Mouse (Mus musculus): ENCODE measurements around the gene Pdzph1.

Pdzph1 gene

GRCm38 (mm10) chr17:58991275-58991674 is at the start of gene Pdzph1:
Gene Pdzph1, minus strand, starts transcription at chr17:58991375.
- no peak for DNase-seq (ENCODE audit: low spot score)

GRCm38 (mm10) chr17:59039754-59040153 is 48.6 kb upstream of the Pdzph1 start:
- DNase-seq (ENCODE audit: low spot score) = peak; percentile 69

GRCm38 (mm10) chr17:59033445-59033844 is 42.3 kb upstream of the Pdzph1 start:
- DNase-seq (ENCODE audit: low spot score) = no peak

GRCm38 (mm10) chr17:59026336-59026735 is 35.2 kb upstream of the Pdzph1 start:
- no peak for DNase-seq (ENCODE audit: low spot score)

GRCm38 (mm10) chr17:59024502-59024901 is 33.3 kb upstream of the Pdzph1 start:
- DNase-seq (ENCODE audit: low spot score) = no peak

GRCm38 (mm10) chr17:59023971-59024370 is 32.8 kb upstream of the Pdzph1 start:
- DNase-seq (ENCODE audit: low spot score) = no peak

GRCm38 (mm10) chr17:59018666-59019065 is 27.5 kb upstream of the Pdzph1 start:
- no peak for DNase-seq (ENCODE audit: low spot score)

GRCm38 (mm10) chr17:59013091-59013459 is 21.9 kb upstream of the Pdzph1 start, which contains the start of gene Nudt12:
Gene Nudt12, minus strand, starts transcription at chr17:59013372.
- peak; percentile 85 for DNase-seq (ENCODE audit: low spot score)

- peak; percentile 67 for DNase-seq (ENCODE audit: low spot score)
These were observed 21.4 kb upstream of the Pdzph1 start for GRCm38 (mm10) chr17:59012421-59013090.

- peak; percentile 72 for DNase-seq (ENCODE audit: low spot score)
These were observed 20.6 kb upstream of the Pdzph1 start for GRCm38 (mm10) chr17:59011546-59012307.

GRCm38 (mm10) chr17:58973237-58973636 is 17.9 kb downstream of the Pdzph1 start:
- DNase-seq (ENCODE audit: low spot score) = no peak

- peak; percentile 86 for DNase-seq (ENCODE audit: low spot score)
These were observed 31.3 kb downstream of the Pdzph1 start for GRCm38 (mm10) chr17:58959905-58960304.

GRCm38 (mm10) chr17:58957055-58957454 is 34.1 kb downstream of the Pdzph1 start:
- no peak for DNase-seq (ENCODE audit: low spot score)

GRCm38 (mm10) chr17:58943015-58943822 is 48.0 kb downstream of the Pdzph1 start:
- DNase-seq (ENCODE audit: low spot score) = no peak

GRCm38 (mm10) chr17:58938598-58938997 is 52.6 kb downstream of the Pdzph1 start:
- DNase-seq (ENCODE audit: low spot score) = no peak

- no peak for DNase-seq (ENCODE audit: low spot score)
These were observed 53.6 kb downstream of the Pdzph1 start for GRCm38 (mm10) chr17:58937533-58937932.

GRCm38 (mm10) chr17:58932983-58933280 is 58.2 kb downstream of the Pdzph1 start:
- DNase-seq (ENCODE audit: low spot score) = no peak

GRCm38 (mm10) chr17:58932279-58932982 is 58.7 kb downstream of the Pdzph1 start:
- DNase-seq (ENCODE audit: low spot score) = no peak

GRCm38 (mm10) chr17:58924754-58925546 is 66.2 kb downstream of the Pdzph1 start:
- no peak for DNase-seq (ENCODE audit: low spot score)

- no peak for DNase-seq (ENCODE audit: low spot score)
These were observed 67.2 kb downstream of the Pdzph1 start for GRCm38 (mm10) chr17:58923901-58924476.

- no peak for DNase-seq (ENCODE audit: low spot score)
These were observed 67.8 kb downstream of the Pdzph1 start for GRCm38 (mm10) chr17:58923316-58923866.

Data from adipocyte (in vitro differentiated cells).